Mouse (Mus musculus): ENCODE measurements around the gene Sgip1.

- TF ChIP-seq MYOD1 (IDR thresholded peaks at IDR 0.05; ENCODE audit: control insufficient read depth in 1 of 3, insufficient read length in 2 of 3, low read depth in 2 of 3) (no peak), POLR2A (IDR thresholded peaks at IDR 0.05; ENCODE audit: insufficient read length, low read depth) (no peak), USF1 (IDR thresholded peaks at IDR 0.05; ENCODE audit: low read depth) (no peak), MAX (IDR thresholded peaks at IDR 0.05; ENCODE audit: low read depth) (no peak), REST (IDR thresholded peaks at IDR 0.05; ENCODE audit: insufficient read depth, insufficient read length) (no peak), TCF12 (IDR thresholded peaks at IDR 0.05; ENCODE audit: insufficient read depth, poor library complexity, severe bottlenecking) (no peak), E2F4 (IDR thresholded peaks at IDR 0.05; ENCODE audit: insufficient read depth) (no peak), MYOG (IDR thresholded peaks at IDR 0.05; ENCODE audit: control insufficient read depth in 1 of 3, insufficient read depth in 1 of 3, insufficient read length in 2 of 3, low read depth in 2 of 3) (no peak), TCF3 (IDR thresholded peaks at IDR 0.05; ENCODE audit: insufficient read length, low read depth) (no peak), POLR2AphosphoS2 (IDR thresholded peaks at IDR 0.05; ENCODE audit: insufficient read length, low read depth) (no peak), CEBPB (IDR thresholded peaks at IDR 0.05; ENCODE audit: insufficient read depth, poor library complexity, severe bottlenecking) (no peak), SRF (IDR thresholded peaks at IDR 0.05; ENCODE audit: control insufficient read depth, insufficient read length, low read depth) (no peak)
Observed at GRCm38 (mm10) chr4:102987325-102987724, 246.2 kb downstream of the Sgip1 start.

Data from myocyte (in vitro differentiated cells).